Mouse (Mus musculus) brain, embryonic 14.5 days (tissue): ENCODE measurements around the gene Sgms1.

Source experiments
- CTCF ChIP-seq: fragments of 200-500 bp; IDR thresholded peaks from 2 replicates; pipeline ENCODE4 v1.5.1; 2012; ENCODE audit warnings: inconsistent platforms, mild to moderate bottlenecking, moderate library complexity, borderline replicate concordance; ENCODE audit not compliant: insufficient read depth, insufficient read length; ENCODE audit errors: extremely low read depth
- POLR2A ChIP-seq: fragments of 200-500 bp; IDR thresholded peaks from 2 replicates; pipeline ENCODE4 v1.6.1; 2012; ENCODE audit warnings: mild to moderate bottlenecking, inconsistent platforms, borderline replicate concordance; ENCODE audit not compliant: poor library complexity, insufficient read depth, insufficient read length, severe bottlenecking; ENCODE audit errors: extremely low read depth

- TF ChIP-seq CTCF (no peak), POLR2A (no peak)
Observed at GRCm38 (mm10) chr19:32340168-32340567, 49.3 kb downstream of the Sgms1 start.
